Mouse (Mus musculus) hindbrain, postnatal 0 days (tissue): ENCODE measurements around the gene Pdcd11. TPM values are rescaled to one million over a fixed set of nuclear protein-coding genes. Genes with fewer than 3 reads are reported as not detected.

Experiments
- ATAC-seq: fragments of 200-750 bp; cut with Nextera tagmentation; 2 replicates; pipeline ENCODE4 v1.8.0; 2017; ENCODE audit warnings: mild to moderate bottlenecking, moderate TSS enrichment, moderate library complexity
- DNase-seq: peaks from one replicate; pipeline ENCODE4 v3.0.0-alpha.2; 2015; ENCODE audit warnings: low spot score
- H3K27ac ChIP-seq: fragments of 300-500 bp; sonication (generic); 2 replicates; pipeline ENCODE4 v1.5.1; 2014; ENCODE audit warnings: mild to moderate bottlenecking
- H3K27me3 ChIP-seq: fragments of 300-500 bp; sonication (generic); 2 replicates; pipeline ENCODE4 v1.6.1; 2014; ENCODE audit warnings: low read length, mixed read lengths; ENCODE audit not compliant: insufficient read depth
- H3K36me3 ChIP-seq: fragments of 300-500 bp; sonication (generic); 2 replicates; pipeline ENCODE4 v1.6.1; 2014; ENCODE audit warnings: low read length, mixed read lengths; ENCODE audit not compliant: insufficient read depth
- H3K4me1 ChIP-seq: fragments of 300-500 bp; sonication (generic); 2 replicates; pipeline ENCODE4 v1.6.1; 2014; ENCODE audit warnings: antibody characterized with exemption, low read length, mixed read lengths; ENCODE audit not compliant: insufficient read depth
- H3K4me2 ChIP-seq: fragments of 300-500 bp; sonication (generic); 2 replicates; pipeline ENCODE4 v1.6.1; 2014; ENCODE audit warnings: low read depth, mild to moderate bottlenecking, low read length, moderate library complexity, mixed read lengths
- H3K4me3 ChIP-seq: fragments of 300-500 bp; sonication (generic); 2 replicates; pipeline ENCODE4 v1.5.1; 2014; ENCODE audit warnings: low read length
- H3K9ac ChIP-seq: fragments of 300-500 bp; sonication (generic); replicated peaks from 2 replicates; pipeline ENCODE4 v1.6.1; 2014; ENCODE audit warnings: mild to moderate bottlenecking, low read length, moderate library complexity, mixed read lengths
- H3K9me3 ChIP-seq: fragments of 300-500 bp; sonication (generic); 2 replicates; pipeline ENCODE4 v1.6.1; 2016; ENCODE audit warnings: low read length, mixed read lengths
- CTCF ChIP-seq: IDR thresholded peaks from 2 replicates; pipeline ENCODE4 v1.5.1; 2016; ENCODE audit warnings: antibody characterized with exemption, control low read depth, low read depth
- WGBS: fragments of 180-500 bp; shearing (Covaris S2); extraction: QIAGEN DNeasy Blood & Tissue Kit; methylation state at CpG from one replicate; pipeline ENCODE4 v1.1.7; 2014; 5-methylcytosine and 5-hydroxymethylcytosine counted together
- polyA plus RNA-seq: library from polyadenylated mRNA; unstranded; fragments of >200 nt; fragmentation: Nextera tagmentation; extraction: Ambion mirVana; gene quantifications from 2 replicates; pipeline ENCODE4 v1.2.1, GENCODE M21; 2015
- total RNA-seq: library from RNA; depleted of rRNA; stranded (reverse); fragments of >200 nt; gene quantifications from 2 replicates; pipeline ENCODE4 v1.2.3, GENCODE M21; 2014; rRNA removed

Gene Pdcd11
- total and polyA plus RNA-seq, 2 experiments from 2014 or later, result 4.3 to 10.4 TPM

DNA sequence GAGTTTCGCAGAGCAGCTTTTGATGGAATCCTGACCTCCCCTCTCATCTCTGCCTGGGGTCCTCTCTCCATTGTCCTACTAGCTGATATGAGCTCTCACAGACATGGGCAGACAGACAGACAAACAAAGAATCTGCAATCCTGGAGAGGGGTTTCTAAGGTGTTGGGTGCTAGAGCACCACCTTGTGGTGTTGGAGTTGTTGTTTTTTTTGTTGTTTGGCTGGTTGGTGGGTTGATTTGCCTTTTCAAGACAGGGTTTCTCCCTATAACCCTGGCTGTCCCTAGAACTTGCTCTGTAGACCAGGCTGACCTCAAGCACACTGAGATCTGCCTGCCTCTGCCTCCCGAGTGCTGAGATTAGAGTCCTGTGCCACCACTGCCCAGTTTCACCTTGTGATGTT lies 84.9 kb downstream of the Pdcd11 start:
- Histone ChIP-seq H3K4me1 (no peaks in the 10 kb centered on the region), H3K9ac (no peak overlapping the region), H3K27ac (no peak overlapping the region), H3K27me3 (0 out of 2 replicates have a peak, but pooled peaks cover under 1% of the 10 kb centered on the region), H3K4me2 (no peak overlapping the region), H3K36me3 (no peaks in the 10 kb centered on the region), H3K9me3 (no peaks in the 10 kb centered on the region), H3K4me3 (no peak overlapping the region)
- DNase-seq, result no peak
- TF ChIP-seq CTCF, result peak; percentile 42
- 77% methylated on average over 2 of the region's 2 CpGs for WGBS
- ATAC-seq, result no peak

GRCm38 (mm10) chr19:47176916-47177505 lies 86.4 kb downstream of the Pdcd11 start:
- H3K4me3 ChIP-seq, result no peak overlapping the region
- no peak overlapping the region for H3K4me2 ChIP-seq
- H3K27me3 ChIP-seq, result 0 out of 2 replicates have a peak, but pooled peaks cover 4% of the 10 kb centered on the region
- no peaks in the 10 kb centered on the region for H3K9me3 ChIP-seq
- 77% methylated on average over 2 of the region's 2 CpGs for WGBS
- no peaks in the 10 kb centered on the region for H3K36me3 ChIP-seq
- DNase-seq (no peak), ATAC-seq (no peak)
- 0 out of 2 replicates have a peak, but pooled peaks cover 5% of the 10 kb centered on the region for H3K4me1 ChIP-seq
- no peak overlapping the region for H3K9ac ChIP-seq
- TF ChIP-seq CTCF, result no peak
- H3K27ac ChIP-seq, result no peak overlapping the region

DNA sequence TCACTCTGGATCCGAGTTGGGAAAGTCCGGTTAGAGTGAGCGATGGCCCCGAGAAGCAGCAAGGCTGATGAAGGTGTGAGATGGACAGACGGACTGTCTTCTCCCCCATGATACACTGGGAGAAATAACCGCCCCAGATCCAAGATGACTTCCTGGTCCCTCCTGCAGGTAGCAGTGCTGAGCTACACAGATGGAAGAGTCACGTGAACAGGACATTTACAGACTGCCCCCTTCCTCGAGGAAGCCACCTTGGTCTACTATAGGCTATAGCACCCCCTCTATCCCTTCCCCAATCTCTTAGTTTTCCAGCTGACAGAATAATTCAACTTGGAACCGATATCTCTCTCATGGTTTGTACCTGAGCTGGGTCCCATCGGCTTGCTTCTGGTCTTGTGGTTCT lies 87.4 kb downstream of the Pdcd11 start:
- H3K36me3 ChIP-seq, result no peaks in the 10 kb centered on the region
- no peaks in the 10 kb centered on the region for H3K9me3 ChIP-seq
- WGBS, result 27% methylated on average over 10 of the region's 10 CpGs
- peak overlapping the region; percentile 75 for H3K4me3 ChIP-seq
- H3K9ac ChIP-seq, result no peak overlapping the region
- peak overlapping the region; percentile 78; the same call in 1 of the 2 replicates for H3K27ac ChIP-seq
- H3K4me2 ChIP-seq, result peak overlapping the region; percentile 91
- DNase-seq (peak; percentile 67), ATAC-seq (peak; percentile 64)
- H3K27me3 ChIP-seq, result 0 out of 2 replicates have a peak, but pooled peaks cover 4% of the 10 kb centered on the region
- TF ChIP-seq CTCF, result peak; percentile 74
- 0 out of 2 replicates have a peak, but pooled peaks cover 5% of the 10 kb centered on the region for H3K4me1 ChIP-seq

- Histone ChIP-seq H3K4me3 (peak within 1 kb of the TSS; percentile 75), H3K9ac (peak within 1 kb of the TSS; percentile 81), H3K4me1 (0 out of 2 replicates have a peak, but pooled peaks cover 5% of the 10 kb centered on the region), H3K36me3 (no peaks in the 10 kb centered on the region), H3K27ac (peak within 1 kb of the TSS; percentile 78), H3K4me2 (peak within 1 kb of the TSS; percentile 91), H3K27me3 (0 out of 2 replicates have a peak, but pooled peaks cover 4% of the 10 kb centered on the region), H3K9me3 (no peaks in the 10 kb centered on the region)
- DNase-seq (peak; percentile 82), ATAC-seq (peak; percentile 66)
- TF ChIP-seq CTCF, result no peak
- 3% methylated on average over 83 of the region's 98 CpGs for WGBS
Measured at GRCm38 (mm10) chr19:47178431-47179271, 88.1 kb downstream of the Pdcd11 start, which contains the start of gene Neurl1a. Gene Neurl1a, plus strand, starts transcription at chr19:47178820.

DNA sequence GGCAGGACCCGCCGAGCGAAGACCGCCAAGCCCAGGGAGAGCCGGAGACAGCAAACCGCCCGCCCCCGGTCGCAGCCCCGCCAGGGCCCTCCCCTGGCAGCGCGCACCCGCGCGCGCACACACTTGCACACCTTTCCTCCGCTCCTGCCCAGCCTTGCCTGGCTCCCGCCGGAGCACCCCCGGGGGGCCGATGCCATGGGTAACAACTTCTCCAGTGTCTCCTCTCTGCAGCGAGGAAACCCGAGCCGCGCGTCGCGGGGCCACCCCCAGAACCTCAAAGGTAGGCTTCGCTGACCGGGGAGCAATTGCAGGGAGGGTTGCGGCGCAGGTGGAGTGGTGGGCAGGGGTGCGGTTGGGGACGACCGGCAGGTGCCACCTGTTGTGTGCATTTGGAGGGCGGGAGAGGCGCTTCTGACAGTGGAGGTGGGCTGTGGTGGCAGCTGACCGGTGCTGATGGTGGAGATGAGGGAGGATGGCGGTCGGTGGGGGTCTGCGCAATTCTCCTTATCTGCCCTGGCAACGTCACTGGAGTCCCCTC lies 88.8 kb downstream of the Pdcd11 start:
- no peak for TF ChIP-seq CTCF
- Histone ChIP-seq H3K4me3 (peak overlapping the region; percentile 75), H3K9me3 (no peaks in the 10 kb centered on the region), H3K9ac (peak overlapping the region; percentile 81), H3K4me2 (peak overlapping the region; percentile 91), H3K4me1 (peaks cover 5% of the 10 kb centered on the region; the same call in 1 of the 2 replicates), H3K27ac (peak overlapping the region; percentile 78), H3K27me3 (0 out of 2 replicates have a peak, but pooled peaks cover 4% of the 10 kb centered on the region), H3K36me3 (no peaks in the 10 kb centered on the region)
- DNase-seq (peak; percentile 57), ATAC-seq (peak; percentile 28)
- WGBS, result 1% methylated on average over 38 of the region's 42 CpGs

DNA sequence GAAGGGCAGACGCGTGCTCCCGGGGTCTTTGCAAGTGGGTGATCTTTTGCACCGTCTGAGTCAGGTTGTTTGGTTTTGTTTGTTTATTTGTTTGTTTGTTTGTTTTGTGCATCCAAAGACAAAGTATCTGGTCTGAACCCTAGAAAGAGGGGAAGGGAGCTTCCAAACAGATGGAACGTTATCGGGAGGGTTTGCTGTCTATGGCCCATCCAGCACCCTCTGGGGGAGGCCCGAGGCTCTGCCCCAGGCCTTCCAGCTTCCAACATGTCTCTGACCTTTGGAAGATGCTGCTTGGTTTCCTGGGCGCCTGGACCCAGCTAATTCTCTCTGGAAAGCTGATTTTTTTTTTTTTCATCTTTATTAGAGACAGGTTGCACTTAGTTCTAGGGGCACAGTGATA lies 89.4 kb downstream of the Pdcd11 start:
- peaks cover 5% of the 10 kb centered on the region; the same call in 1 of the 2 replicates for H3K4me1 ChIP-seq
- no peak overlapping the region for H3K27ac ChIP-seq
- H3K4me2 ChIP-seq, result peak overlapping the region; percentile 91
- TF ChIP-seq CTCF, result no peak
- 0 out of 2 replicates have a peak, but pooled peaks cover 4% of the 10 kb centered on the region for H3K27me3 ChIP-seq
- no peak for ATAC-seq
- no peaks in the 10 kb centered on the region for H3K36me3 ChIP-seq
- 11% methylated on average over 8 of the region's 8 CpGs for WGBS
- H3K9me3 ChIP-seq, result no peaks in the 10 kb centered on the region
- DNase-seq, result no peak
- H3K4me3 ChIP-seq, result peak overlapping the region; percentile 75
- H3K9ac ChIP-seq, result 0 out of 2 replicates have a peak overlapping the region, but pooled peaks have one; percentile 81

Other genes starting within 250 kb of the Pdcd11 start
- gene Ina, start 76.1 kb upstream of the Pdcd11 start, total RNA-seq, result 217 and 280 TPM in 2 replicates
- gene Ina, start 76.1 kb upstream of the Pdcd11 start, polyA plus RNA-seq, result 294 and 315 TPM in 2 replicates
- gene Nt5c2, start 75.6 kb upstream of the Pdcd11 start, total RNA-seq, result 43.4 and 44.2 TPM in 2 replicates
- 79.8 and 80.7 TPM in 2 replicates for gene Nt5c2, start 75.6 kb upstream of the Pdcd11 start, polyA plus RNA-seq
- gene Pcgf6, start 39.9 kb upstream of the Pdcd11 start, total RNA-seq, result 12.9 and 17.9 TPM in 2 replicates
- gene Pcgf6, start 39.9 kb upstream of the Pdcd11 start, polyA plus RNA-seq, result 20.0 and 22.7 TPM in 2 replicates
- gene Taf5, start 23.0 kb upstream of the Pdcd11 start, total RNA-seq, result 7.2 and 11.3 TPM in 2 replicates
- gene Taf5, start 23.0 kb upstream of the Pdcd11 start, polyA plus RNA-seq, result 2.9 and 3.3 TPM in 2 replicates
- gene Usmg5, start 121 bp upstream of the Pdcd11 start, total RNA-seq, result 639 and 658 TPM in 2 replicates
- gene Usmg5, start 121 bp upstream of the Pdcd11 start, polyA plus RNA-seq, result 2,274 and 2,322 TPM in 2 replicates
- 0.86 and 3.1 TPM in 2 replicates for gene Calhm2, start 47.5 kb downstream of the Pdcd11 start, total RNA-seq
- 0.85 and 1.0 TPM in 2 replicates for gene Calhm2, start 47.5 kb downstream of the Pdcd11 start, polyA plus RNA-seq
- not detected in 2 replicates for gene Calhm1, start 53.5 kb downstream of the Pdcd11 start, total RNA-seq
- not detected in 2 replicates for gene Calhm1, start 53.5 kb downstream of the Pdcd11 start, polyA plus RNA-seq
- gene Calhm3, start 67.0 kb downstream of the Pdcd11 start, total RNA-seq, result not detected in 2 replicates
- not detected in 2 replicates for gene Calhm3, start 67.0 kb downstream of the Pdcd11 start, polyA plus RNA-seq
- 95.4 and 114 TPM in 2 replicates for gene Neurl1a, start 88.1 kb downstream of the Pdcd11 start, total RNA-seq
- gene Neurl1a, start 88.1 kb downstream of the Pdcd11 start, polyA plus RNA-seq, result 16.2 and 16.9 TPM in 2 replicates